Comparison of ENCODE assay signal across 12 mouse cellular contexts in the genomic region with DNA sequence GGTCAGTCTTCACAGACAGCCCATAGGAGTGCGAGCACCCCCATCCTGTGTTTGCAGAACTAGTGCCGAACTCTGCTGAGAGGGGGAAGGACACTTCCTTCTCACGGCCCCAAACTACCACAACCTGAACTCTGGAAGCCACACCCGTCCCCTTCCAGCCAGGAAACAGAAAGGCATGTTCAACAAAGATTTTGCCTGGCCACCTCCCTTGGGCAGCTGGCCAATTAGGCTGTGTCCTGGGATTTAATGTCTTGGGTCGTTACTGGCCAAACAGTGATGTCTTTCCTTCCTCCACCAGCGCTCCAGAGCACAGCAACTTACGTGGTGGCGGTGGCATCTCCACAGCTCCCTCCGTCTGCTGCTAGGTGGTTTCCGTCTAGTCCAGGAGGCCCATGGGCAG.
DNase-seq lines count a peak whose midpoint lies in the region; ATAC-seq and TF ChIP-seq lines count a peak whose summit lies in the region.
"Had no signal": no experiment of that assay in that cellular context is flagged by ENCODE, and none has a peak within 500 bp of the region (broad histone marks: within the 10 kb centered on the region; RNA-seq: fewer than 3 reads in every experiment).

No protein-coding gene starts in this region.

- peak overlapping the region; percentile 57 for H3K4me3 ChIP-seq in gastrocnemius, adult 2 months
- H3K4me3 ChIP-seq: layer of hippocampus, adult 2 months; myocyte had no signal

- DNase-seq in gastrocnemius, adult 18-20 months (ENCODE audit: low spot score), result peak; percentile 40
- no peak for DNase-seq in gastrocnemius, postnatal 4 days (ENCODE audit: low spot score in 2 of 2)
- peak; percentile 67 for DNase-seq in gastrocnemius, adult 2 months
- peak; percentile 72 for DNase-seq in lung, postnatal 10 days
- no peak for DNase-seq in spleen, adult 12 weeks (ENCODE audit: low spot score)
- DNase-seq: cerebellum, adult 18-20 months; right cerebral cortex, postnatal 14 days had no signal

- peak; percentile 90 to 93 for ATAC-seq in hematopoietic stem cell, adult 5-6 weeks (replicated peaks in 1 of 2; ENCODE audit: insufficient read depth in 1 of 2, low FRiP score in 2 of 2, low TSS enrichment in 1 of 2, low read depth in 1 of 2, poor library complexity in 2 of 2, severe bottlenecking in 2 of 2)
- no peak for ATAC-seq in megakaryocyte-erythroid progenitor cell, adult 5-6 weeks (replicated peaks; ENCODE audit: low FRiP score, low TSS enrichment, poor library complexity, severe bottlenecking)
- no peak for ATAC-seq in activated CD4-positive, CD25-positive, alpha-beta regulatory T cell, adult 4 months

- intact Hi-C loops in gastrocnemius, adult 2 months (cut with DNase I), result no loop called here

- TF ChIP-seq CTCF in gastrocnemius, adult 2 months (IDR thresholded peaks at IDR 0.05), result no peak; the same call in 1 of the 2 replicates

- H3K27ac ChIP-seq in gastrocnemius, adult 2 months, result peak overlapping the region; percentile 66
- H3K27ac ChIP-seq: layer of hippocampus, adult 2 months had no signal

Comparison
In these comparisons a context has a peak if more than half of its experiments do, and no peak if none do; other contexts are left out.
1. DNase-seq: peak in gastrocnemius, adult 18-20 months (single experiment), gastrocnemius, adult 2 months (single experiment) and lung, postnatal 10 days (single experiment); none in gastrocnemius, postnatal 4 days (0 of 2) and spleen, adult 12 weeks (single experiment).
2. ATAC-seq: peak in hematopoietic stem cell, adult 5-6 weeks (2 of 2); none in megakaryocyte-erythroid progenitor cell, adult 5-6 weeks (single experiment) and activated CD4-positive, CD25-positive, alpha-beta regulatory T cell, adult 4 months (single experiment).